Mouse (Mus musculus) spleen, adult 18-20 months (tissue): ENCODE results near the gene Crip1.

ENCODE experiments used
- DNase-seq, 2 experiments: peaks; one replicate each; pipeline ENCODE4 v3.0.0; 2022; ENCODE audit warnings: mixed read lengths in 2 of 2

The Crip1 gene

GRCm38 (mm10) chr12:113146112-113147057 lies at the start of gene Crip1:
Crip1 (plus strand) TSS chr12:113146316.
- DNase-seq, result peak; percentile 82 to 93

GRCm38 (mm10) chr12:113097040-113097439 lies 49.1 kb upstream of the Crip1 start:
- no peak for DNase-seq

DNA sequence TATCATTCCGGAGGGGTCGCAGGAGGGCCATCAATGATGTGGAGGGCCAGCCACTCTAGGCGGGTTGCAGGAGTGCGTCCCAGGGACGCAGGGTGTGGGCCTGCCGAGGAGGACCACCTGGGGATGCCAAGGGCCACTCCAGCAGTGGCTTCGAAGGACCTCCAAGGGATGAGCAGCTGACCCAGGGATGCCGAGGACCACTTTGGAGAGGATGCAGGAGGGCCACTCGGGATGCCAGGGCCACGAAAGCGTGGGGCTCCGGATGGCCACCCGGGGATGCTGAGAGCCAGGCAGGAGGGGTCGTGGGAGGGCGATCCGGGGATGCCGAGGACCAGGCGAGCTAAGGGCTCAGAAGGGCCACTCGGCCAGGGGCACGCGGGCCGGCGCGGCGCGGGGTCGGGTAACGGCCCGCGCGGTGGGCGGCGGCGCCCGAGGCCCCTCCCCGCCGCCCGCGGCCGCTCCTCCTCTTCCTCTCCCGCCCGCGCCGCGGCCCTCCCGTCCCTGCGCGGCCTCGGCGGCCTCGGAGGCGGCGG lies 48.3 kb upstream of the Crip1 start, which contains the start of gene Mta1:
Gene Mta1 (plus strand): TSS at position 530 of the 533 bp plus-strand sequence.
- DNase-seq, result peak; percentile 28 to 54

DNA sequence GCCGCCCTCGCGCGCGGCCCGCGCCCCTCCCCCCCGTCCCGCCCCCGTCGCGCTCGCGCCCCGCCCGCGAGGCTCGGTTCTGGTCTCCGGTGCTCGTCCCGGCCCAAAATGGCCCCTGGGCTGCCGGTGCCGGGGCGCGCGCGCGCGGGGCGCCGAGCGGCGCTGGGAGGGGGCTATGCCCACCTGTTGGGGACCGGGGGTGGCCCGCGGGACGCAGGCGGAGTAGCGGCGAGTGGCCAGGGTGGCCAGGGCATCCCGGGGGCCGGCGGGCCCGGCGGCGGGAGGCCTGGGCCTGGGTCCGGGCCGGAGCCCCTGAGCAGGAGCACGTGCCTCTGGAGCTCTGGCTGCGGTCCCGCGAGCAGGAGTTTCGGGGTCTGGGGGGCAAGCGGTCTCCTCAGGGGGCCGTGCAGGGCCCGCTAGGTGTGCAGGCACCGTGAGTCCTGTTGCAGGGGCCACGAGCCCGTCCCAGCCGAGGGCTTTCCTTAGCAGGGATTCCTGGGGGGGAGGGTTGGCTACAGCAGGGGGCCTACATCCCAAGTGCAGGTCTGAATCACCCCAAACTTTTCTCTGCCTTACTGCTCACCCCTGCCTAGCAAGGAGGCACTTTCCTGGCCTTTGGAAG lies 47.5 kb upstream of the Crip1 start:
- DNase-seq, result peak in 1 of 2 experiments; percentile 30

- DNase-seq, result no peak
These were observed 46.5 kb upstream of the Crip1 start for GRCm38 (mm10) chr12:113099470-113100237.

DNA sequence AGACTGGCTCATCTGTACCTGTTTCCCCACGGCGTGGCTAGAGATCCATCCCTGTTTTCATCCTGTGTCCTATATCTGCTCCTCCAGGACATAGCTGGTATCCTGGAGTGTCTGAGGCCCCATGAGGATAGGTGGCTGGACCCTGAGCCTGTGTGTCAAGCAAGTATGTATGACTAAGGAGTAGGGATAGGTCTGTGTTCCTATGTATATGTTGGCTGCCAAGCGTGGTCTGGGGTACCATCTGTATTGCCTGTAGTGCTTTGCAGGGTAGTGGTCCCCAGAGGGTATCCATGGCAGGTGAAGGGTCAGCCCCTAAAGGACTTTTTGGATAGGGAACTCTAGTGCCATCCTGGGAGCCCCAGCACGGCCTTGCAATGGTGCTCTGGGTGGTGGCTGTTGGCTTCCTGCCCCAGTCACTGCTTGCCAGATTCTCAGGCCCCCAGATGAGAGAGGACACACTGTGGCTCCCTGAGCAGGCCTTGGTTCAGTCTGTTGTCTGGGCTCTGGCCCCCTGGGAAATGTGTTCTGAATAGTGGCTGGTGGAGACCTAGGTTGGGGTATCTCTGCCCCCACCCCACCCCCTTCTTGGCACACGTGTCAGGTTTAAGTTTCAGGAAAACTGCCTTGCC lies 45.6 kb upstream of the Crip1 start:
- DNase-seq, result no peak

GRCm38 (mm10) chr12:113101251-113101960 lies 44.7 kb upstream of the Crip1 start:
- no peak for DNase-seq

DNA sequence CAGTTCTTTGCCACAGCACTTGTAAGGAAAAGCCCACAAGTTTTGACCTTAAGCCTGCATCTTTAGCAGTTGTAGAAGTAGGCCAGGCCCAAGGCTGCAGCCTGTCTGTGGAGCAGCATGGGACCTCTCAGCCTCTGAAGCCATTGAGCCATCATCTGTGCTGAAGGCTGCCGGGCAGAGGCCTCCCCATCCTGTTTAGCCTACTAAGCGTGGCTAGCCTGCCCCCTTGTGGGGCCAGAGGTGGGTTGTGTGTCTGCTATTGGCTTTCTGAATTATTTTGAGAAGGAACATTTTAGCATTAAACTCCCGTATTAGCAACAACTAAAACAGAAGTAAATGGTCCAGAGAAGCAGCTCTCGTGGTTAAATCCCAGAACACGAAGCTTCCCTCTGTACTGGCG lies 43.7 kb upstream of the Crip1 start:
- peak; percentile 50 to 71 for DNase-seq

GRCm38 (mm10) chr12:113103846-113104451 lies 42.2 kb upstream of the Crip1 start:
- no peak for DNase-seq

DNA sequence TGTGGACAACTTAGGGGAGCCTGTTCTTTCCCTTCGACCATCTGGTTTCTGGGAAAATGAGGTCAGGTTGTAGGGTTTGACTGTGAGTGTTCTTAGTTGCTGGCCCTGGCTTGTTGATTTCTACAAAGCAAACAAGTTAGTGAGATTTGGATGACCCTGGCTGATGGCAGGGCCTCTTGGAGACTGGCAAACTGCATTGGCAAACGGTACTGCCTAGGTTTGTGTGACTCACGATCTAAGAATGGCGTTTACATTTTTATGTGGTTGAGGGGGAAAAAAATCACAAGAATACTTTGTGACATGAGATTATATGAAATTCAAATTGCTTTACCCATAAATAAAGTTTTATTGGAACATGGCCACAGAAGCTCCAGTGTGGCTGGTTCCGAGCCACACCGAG lies 39.7 kb upstream of the Crip1 start:
- no peak for DNase-seq

DNA sequence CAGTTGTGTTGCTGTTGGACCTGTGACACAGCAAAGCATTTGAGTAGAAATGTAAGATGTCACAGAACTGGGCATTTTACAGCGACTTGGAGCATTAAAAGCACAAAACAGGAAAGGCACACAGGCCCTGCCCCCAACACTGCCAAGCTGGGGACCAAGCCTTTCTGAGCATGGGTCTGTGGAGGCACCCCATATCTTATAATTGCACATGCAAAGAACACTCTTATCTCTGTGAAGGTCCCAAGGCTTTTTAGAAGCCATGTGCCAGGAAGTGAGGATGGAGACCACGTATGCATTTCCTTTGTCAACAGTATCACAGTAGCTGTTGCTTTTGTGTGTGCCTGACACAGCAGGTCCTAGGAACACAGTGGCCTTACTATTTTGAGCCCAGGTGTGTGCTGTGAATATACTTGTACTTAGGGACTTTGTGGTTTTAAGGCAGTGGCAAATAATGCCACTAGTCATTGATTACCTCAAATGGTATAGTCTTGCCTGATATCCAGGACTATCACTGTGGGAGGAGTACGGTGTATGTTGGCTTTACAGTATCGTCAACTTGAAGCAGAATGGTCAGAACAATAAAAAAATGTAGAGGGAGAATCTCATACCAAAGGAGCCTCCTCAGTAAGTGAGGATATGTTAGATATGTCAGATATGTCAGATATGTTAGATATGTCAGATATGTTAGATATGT lies 38.5 kb upstream of the Crip1 start:
- no peak for DNase-seq

DNA sequence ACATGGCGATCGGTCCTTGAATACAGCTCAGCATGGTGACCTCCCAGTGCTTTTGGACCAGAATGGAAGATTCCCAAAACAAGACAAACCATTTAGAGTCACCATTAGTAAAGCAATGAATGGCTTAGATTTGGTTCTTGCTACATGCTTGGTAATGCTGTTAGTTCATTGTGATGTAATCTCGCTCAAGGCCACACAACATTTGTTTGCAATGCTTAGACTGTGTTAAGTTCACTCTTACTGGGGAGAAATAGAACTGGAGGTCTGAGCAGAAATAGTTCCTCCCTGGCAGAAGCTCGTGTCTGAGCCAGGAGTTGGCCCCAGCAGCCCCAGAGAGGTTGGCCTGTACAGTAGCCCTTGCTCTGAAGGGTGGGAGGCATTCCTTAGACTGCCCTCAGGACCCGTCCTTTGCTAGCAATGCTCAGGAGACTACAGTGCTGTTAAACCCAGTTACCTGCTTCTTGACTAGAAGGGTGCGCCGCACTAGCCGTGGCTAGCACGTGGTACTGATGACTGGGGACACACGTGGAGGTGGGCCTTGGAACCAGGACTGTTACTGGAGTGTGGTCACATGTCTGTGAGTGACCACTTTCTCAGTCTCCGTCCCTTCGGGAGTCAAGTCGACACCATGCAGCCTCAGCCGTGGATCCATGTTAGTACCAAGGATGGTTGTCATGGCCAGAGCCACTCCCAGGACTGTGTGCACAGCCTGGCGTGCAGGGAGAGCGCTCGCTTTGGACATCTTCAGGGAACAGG lies 37.4 kb upstream of the Crip1 start:
- no peak for DNase-seq

- DNase-seq, result no peak
These were observed 36.3 kb upstream of the Crip1 start for GRCm38 (mm10) chr12:113109801-113110200.

DNA sequence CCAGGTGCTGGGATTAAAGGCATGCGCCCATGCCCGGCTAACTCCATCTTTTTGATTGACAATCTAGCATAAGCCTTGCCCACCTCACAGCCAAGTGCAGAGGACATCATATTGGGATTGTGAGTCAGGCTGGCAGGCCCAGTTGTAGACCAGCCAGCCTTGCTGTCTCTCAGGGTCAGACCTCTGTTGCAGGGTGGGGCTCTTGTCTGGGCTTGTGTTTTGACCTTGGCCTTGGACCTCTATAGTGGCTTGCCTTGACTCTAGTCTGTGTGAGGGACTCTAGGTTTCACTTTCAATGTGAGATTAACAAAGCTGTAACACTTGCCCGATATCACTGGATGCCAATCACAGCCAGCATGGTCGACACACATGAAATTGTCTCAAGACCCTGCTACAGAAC lies 32.0 kb upstream of the Crip1 start:
- no peak for DNase-seq

DNA sequence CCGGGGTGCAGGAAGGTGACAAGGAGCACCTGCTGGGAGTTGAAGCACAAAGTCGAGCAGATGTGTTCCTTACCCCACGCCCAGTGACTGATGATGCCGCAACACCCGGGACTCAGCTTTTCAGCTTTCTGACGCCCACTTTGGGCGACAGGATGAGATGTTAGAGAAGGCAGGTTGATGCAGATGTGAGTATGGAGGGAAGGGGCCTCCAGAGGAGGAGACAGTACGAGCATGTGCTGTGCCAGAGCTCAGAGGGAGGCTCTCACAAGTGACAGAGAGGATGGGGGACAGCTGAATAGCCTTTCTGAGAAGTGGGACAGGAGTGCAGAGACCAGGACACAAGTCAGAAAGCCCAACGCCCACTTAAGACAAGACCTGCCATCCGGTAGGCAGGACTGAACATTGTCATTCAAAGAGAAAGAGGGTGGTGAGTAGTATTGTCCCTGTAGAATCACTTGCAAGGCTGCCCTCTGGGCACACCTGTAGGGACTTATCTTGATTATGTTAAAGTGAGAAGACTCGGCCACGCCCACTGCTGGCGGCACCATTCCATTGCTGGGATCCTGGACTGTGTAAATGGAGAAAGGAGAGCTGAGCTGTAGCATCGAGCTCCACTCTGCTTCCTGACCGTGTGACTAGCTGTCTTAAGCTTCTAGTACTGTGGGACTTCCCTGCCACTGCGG lies 31.1 kb upstream of the Crip1 start:
- DNase-seq, result no peak

GRCm38 (mm10) chr12:113119516-113120410 lies 26.4 kb upstream of the Crip1 start:
- DNase-seq, result peak; percentile 41 to 73

DNA sequence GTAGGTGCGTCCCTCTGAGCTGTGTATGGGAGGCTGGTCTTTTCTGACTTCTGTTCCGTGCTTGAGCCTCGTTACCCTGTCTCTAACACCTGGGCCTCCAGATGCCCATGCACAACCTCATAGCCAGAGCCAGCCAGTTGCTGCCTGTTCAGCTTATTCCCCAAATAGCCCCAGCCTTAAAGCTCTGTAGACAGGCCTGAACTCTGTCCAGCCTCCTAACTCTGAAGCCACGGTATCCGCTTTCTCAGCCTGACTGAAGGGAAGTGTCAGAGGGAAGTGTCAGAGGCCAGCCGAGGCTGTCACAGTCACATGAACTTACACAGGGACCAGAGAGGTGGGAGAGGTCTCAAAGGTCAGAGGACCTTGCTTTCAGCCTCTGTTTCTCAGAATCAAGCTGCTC lies 21.4 kb upstream of the Crip1 start:
- DNase-seq, result no peak

DNA sequence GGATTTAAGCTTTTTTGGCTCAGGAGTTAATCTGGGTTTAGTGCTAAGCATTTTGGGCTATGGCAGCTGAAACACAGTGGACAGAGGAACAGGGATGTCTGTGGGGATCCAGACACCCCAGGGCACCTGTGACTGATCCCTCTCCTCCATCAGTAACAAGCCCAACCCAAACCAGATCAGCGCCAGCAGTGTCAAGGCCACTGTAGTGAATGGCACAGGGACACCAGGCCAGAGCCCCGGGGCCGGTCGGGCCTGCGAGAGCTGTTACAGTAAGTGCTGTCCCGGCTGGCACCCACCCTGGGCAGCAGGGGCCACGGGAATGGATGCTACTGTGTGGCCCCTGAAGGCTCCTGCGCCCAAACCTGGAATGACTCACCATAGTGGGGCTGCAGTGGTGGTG lies 15.4 kb upstream of the Crip1 start:
- no peak for DNase-seq
